Mouse (Mus musculus): ENCODE data around the gene Coro2b.
A peak's percentile ranks its signal among the peaks of the same experiment; 100 is the strongest.

The Coro2b gene

GRCm38 (mm10) chr9:62515138-62515537, 21.7 kb downstream of the Coro2b start:
- DNase-seq (ENCODE audit: extremely low read depth, low read depth) = no peak

DNA sequence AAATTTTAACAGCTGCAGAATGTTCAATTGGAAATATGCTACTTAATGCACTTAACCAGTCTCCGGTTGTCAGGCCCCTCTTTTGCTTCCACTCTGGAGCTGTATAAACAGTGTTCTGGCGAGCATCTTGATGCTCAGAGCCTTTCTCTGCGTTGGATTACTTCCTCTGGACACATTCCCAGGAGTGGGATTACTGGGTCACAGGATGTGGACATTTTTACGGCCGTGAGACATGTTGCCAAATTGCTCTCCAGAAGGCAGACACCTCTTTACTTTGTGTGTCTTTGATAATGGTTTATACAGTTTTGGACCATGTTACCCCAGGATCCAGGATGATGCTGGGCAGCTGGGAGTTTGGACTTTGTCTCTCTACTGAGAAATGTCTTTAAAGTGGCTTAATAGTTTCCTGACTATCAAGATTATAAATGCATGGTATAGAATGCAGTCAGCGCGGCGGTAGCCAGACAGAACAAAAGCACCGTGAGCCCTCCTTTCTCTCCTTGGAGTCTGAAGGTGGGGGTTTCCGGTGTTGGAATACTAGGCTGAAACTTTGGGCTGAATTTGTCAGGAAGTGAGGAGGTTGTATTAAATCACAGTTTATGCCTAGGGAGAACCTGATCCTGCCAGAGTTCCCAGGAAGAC, 23.2 kb downstream of the Coro2b start:
- no peak for DNase-seq (ENCODE audit: extremely low read depth, low read depth)

- DNase-seq (ENCODE audit: extremely low read depth, low read depth) = peak; percentile 46
Measured at GRCm38 (mm10) chr9:62510530-62510936, 26.3 kb downstream of the Coro2b start.

- DNase-seq (ENCODE audit: extremely low read depth, low read depth) = no peak
Measured at GRCm38 (mm10) chr9:62509617-62510016, 27.2 kb downstream of the Coro2b start.

- no peak for DNase-seq (ENCODE audit: extremely low read depth, low read depth)
Measured at GRCm38 (mm10) chr9:62508740-62509524, 27.9 kb downstream of the Coro2b start.

GRCm38 (mm10) chr9:62506467-62507067, 30.3 kb downstream of the Coro2b start:
- no peak for DNase-seq (ENCODE audit: extremely low read depth, low read depth)

DNA sequence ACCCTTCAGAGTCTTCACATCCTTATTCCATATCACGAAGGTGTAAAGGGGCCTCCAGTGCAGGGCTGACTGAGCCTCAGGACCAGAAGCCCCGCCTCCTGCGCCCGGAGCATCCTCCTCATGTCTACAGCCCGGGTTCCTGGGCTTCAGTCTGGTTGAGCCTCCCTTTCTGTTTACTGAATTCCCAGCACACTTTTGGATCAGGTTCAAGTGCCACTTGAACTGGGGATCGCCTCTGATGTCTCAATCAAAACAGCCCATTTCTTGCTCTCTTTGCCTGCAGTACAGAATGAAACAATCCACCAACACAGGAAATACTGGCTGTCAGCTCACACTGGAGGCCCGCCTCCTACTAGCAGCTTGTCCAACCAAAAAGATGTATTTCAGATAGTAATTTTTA, 32.7 kb downstream of the Coro2b start:
- DNase-seq (ENCODE audit: extremely low read depth, low read depth) = no peak

- no peak for DNase-seq (ENCODE audit: extremely low read depth, low read depth)
Measured at GRCm38 (mm10) chr9:62502361-62502760, 34.5 kb downstream of the Coro2b start.

DNA sequence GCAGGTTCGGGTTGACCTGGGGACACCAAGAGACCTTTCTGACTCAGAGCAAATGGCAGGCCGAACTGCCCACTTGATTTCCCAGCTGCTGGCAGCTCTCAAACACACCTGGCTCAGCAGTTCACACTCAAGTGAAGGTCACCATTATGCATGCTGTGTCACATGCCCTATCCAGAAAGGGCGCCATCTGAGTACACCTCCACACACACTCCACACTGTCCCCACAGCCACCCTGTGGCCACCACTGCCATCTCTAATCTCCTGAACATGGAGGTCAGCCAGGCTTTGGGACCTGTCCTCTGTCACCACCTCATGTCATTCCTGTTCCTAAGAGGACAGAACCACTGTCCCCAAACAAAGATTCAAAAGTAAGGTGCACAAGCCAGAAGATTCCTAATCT, 35.3 kb downstream of the Coro2b start:
- DNase-seq (ENCODE audit: extremely low read depth, low read depth) = no peak

DNA sequence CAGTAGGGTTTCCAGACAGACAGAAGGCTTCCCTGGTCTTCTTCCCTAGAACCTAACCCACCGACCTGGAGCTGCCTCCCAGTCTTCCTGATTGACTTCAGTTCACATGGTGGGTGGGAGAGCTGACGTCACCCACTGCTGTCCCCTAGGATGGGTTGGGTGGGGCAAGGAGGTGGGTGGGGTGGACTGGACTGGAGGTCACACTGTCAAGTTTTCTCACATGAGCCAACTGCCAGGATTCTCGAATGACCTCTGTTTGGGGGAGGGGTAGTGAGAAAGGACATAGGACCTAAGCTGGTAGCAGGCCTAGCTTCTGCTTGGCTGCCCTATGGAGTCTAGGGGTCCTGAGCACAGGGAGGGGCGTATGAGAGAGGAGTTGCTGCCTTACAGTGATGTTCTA, 36.8 kb downstream of the Coro2b start:
- DNase-seq (ENCODE audit: extremely low read depth, low read depth) = no peak

DNA sequence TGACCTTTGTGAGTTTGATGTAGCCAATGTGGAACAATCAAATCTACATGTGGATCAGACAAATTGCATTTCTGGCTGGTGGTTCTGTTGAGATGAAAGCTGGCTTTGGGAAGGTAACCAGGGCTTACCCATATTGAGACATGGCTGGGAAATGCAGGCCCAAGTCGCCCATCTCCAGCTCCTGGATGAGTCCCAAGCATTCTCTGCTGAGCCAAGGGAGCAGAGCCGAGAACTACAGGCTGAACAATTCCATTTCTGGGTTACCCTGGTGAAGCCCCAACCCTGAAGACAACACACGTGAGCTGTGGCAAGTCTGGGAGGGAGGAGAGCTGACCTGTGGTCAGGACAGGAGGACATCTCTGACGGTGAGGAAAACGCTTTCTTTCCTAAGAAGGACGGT, 37.9 kb downstream of the Coro2b start:
- DNase-seq (ENCODE audit: extremely low read depth, low read depth) = no peak

- no peak for DNase-seq (ENCODE audit: extremely low read depth, low read depth)
Measured at GRCm38 (mm10) chr9:62497135-62498092, 39.4 kb downstream of the Coro2b start.

GRCm38 (mm10) chr9:62492306-62492990, 44.4 kb downstream of the Coro2b start:
- no peak for DNase-seq (ENCODE audit: extremely low read depth, low read depth)

GRCm38 (mm10) chr9:62491611-62492010, 45.2 kb downstream of the Coro2b start:
- no peak for DNase-seq (ENCODE audit: extremely low read depth, low read depth)

DNA sequence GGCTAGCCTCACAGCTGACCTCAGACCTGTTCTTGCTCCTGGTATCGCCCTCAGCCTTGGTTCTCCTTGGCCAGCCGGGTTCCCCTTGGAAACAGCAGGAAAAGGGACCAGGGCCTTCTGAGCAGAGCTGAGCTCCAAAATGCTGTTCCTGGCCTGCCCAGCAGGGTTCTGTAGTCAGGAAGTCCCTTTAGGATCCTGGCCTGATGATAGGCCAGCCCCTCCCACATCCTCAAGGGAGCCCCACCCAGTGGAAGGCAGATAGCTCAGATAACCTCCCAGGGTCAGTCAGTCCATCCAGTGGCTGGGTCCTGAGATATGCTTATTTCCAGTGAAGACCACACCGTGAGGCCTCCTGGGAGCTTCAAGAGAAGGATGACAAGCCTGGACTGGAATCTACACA, 45.7 kb downstream of the Coro2b start:
- peak; percentile 32 for DNase-seq (ENCODE audit: extremely low read depth, low read depth)

- DNase-seq (ENCODE audit: extremely low read depth, low read depth) = no peak
Measured at GRCm38 (mm10) chr9:62484107-62484506, 52.7 kb downstream of the Coro2b start.

DNA sequence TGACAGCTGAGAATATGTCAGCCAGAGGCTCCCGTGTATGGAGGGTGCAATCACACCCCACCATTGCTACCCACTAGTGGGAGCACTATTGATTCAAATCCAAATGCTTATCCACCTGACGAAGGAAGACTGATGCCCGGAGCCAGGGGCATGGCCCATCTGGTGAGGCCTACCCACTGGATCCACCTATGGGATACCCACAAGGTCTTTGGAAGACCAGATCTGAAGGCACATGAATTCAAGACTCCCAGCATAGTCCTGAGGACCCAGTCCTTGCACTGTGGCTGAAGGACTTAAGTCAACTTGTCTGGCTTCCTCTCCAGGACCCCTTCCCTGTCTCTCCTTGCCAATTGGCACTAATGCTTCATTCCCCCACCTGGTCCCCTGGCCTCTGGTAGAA, 54.1 kb downstream of the Coro2b start:
- no peak for DNase-seq (ENCODE audit: extremely low read depth, low read depth)

- no peak for DNase-seq (ENCODE audit: extremely low read depth, low read depth)
Measured at GRCm38 (mm10) chr9:62480898-62481642, 55.8 kb downstream of the Coro2b start.

- DNase-seq (ENCODE audit: extremely low read depth, low read depth) = no peak
Measured at GRCm38 (mm10) chr9:62480149-62480548, 56.7 kb downstream of the Coro2b start.

Data from MEL-GATA-1-ER (cell line).